Mouse (Mus musculus) limb, embryonic 11.5 days (tissue): ENCODE results near the gene Pdk2. TPM values are rescaled to one million over a fixed set of nuclear protein-coding genes. Genes with fewer than 3 reads are reported as not detected.
A peak's percentile ranks its signal among the peaks of the same experiment; 100 is the strongest.

Experiments
- ATAC-seq: fragments of 200-750 bp; cut with Nextera tagmentation; 2 replicates; pipeline ENCODE4 v1.8.0; 2017; ENCODE audit warnings: low read depth; ENCODE audit not compliant: insufficient number of reproducible peaks, low FRiP score, low TSS enrichment
- DNase-seq: peaks from one replicate; pipeline ENCODE4 v3.0.0-alpha.2; 2015; ENCODE audit warnings: low spot score
- H3K27ac ChIP-seq: fragments of 300-500 bp; sonication (generic); replicated peaks from 2 replicates; pipeline ENCODE4 v1.5.1; 2014; ENCODE audit warnings: low read depth, mild to moderate bottlenecking, low read length
- H3K27me3 ChIP-seq: fragments of 300-500 bp; sonication (generic); 2 replicates; pipeline ENCODE4 v1.6.1; 2014; ENCODE audit warnings: mild to moderate bottlenecking, low read length, mixed read lengths; ENCODE audit not compliant: control insufficient read depth, insufficient read depth
- H3K36me3 ChIP-seq: fragments of 300-500 bp; sonication (generic); 2 replicates; pipeline ENCODE4 v1.6.1; 2014; ENCODE audit warnings: mild to moderate bottlenecking, low read length, moderate library complexity, mixed read lengths; ENCODE audit not compliant: control insufficient read depth, insufficient read depth
- H3K4me1 ChIP-seq: fragments of 300-500 bp; sonication (generic); 2 replicates; pipeline ENCODE4 v1.6.1; 2014; ENCODE audit warnings: low read length, mixed read lengths; ENCODE audit not compliant: control insufficient read depth, insufficient read depth
- H3K4me2 ChIP-seq: fragments of 300-500 bp; sonication (generic); 2 replicates; pipeline ENCODE4 v1.6.1; 2014; ENCODE audit warnings: low read depth, mild to moderate bottlenecking, moderate library complexity; ENCODE audit not compliant: severe bottlenecking
- H3K4me3 ChIP-seq: fragments of 300-500 bp; sonication (generic); 2 replicates; pipeline ENCODE4 v1.5.1; 2014; ENCODE audit warnings: low read depth, low read length
- H3K9ac ChIP-seq: fragments of 300-500 bp; sonication (generic); 2 replicates; pipeline ENCODE4 v1.6.1; 2014; ENCODE audit warnings: mild to moderate bottlenecking, low read length
- H3K9me3 ChIP-seq: fragments of 300-500 bp; sonication (generic); 2 replicates; pipeline ENCODE4 v1.6.1; 2016; ENCODE audit warnings: low read length; ENCODE audit not compliant: control insufficient read depth
- WGBS: fragments of 180-500 bp; shearing (Covaris S2); extraction: QIAGEN DNeasy Blood & Tissue Kit; methylation state at CpG from one replicate; pipeline ENCODE4 v1.1.7; 2014; 5-methylcytosine and 5-hydroxymethylcytosine counted together
- polyA plus RNA-seq: library from polyadenylated mRNA; unstranded; fragments of >200 nt; fragmentation: Nextera tagmentation; extraction: Ambion mirVana; gene quantifications from 2 replicates; pipeline ENCODE4 v1.2.1, GENCODE M21; 2014

The Pdk2 gene
- polyA plus RNA-seq, 1 experiment from 2014 or later: 19.3 TPM

- WGBS: under 1% methylated on average over 20 of the region's 20 CpGs
- no peaks in the 10 kb centered on the region for H3K27me3 ChIP-seq
These were observed 48.7 kb downstream of the Pdk2 start for GRCm38 (mm10) chr11:94992480-94992753.

GRCm38 (mm10) chr11:94991641-94992479, 49.3 kb downstream of the Pdk2 start:
- H3K9ac ChIP-seq: peak overlapping the region; percentile 93
- H3K9me3 ChIP-seq: no peaks in the 10 kb centered on the region
- H3K27me3 ChIP-seq: no peaks in the 10 kb centered on the region
- peak overlapping the region; percentile 96 for H3K4me2 ChIP-seq
- H3K4me1 ChIP-seq: peaks cover 55% of the 10 kb centered on the region
- H3K4me3 ChIP-seq: peak overlapping the region; percentile 95
- H3K36me3 ChIP-seq: peaks cover 10% of the 10 kb centered on the region
- ATAC-seq (no peak), DNase-seq (peak; percentile 60)
- whole genome bisulfite sequencing: under 1% methylated on average over 97 of the region's 99 CpGs
- peak overlapping the region; percentile 89 for H3K27ac ChIP-seq

More at GRCm38 (mm10) chr11:94992480-94992753, 48.7 kb downstream of the Pdk2 start:
- Histone ChIP-seq H3K4me3 (peak overlapping the region; percentile 95), H3K27ac (no peak overlapping the region; the same call in 1 of the 2 replicates), H3K4me1 (peaks cover 55% of the 10 kb centered on the region), H3K4me2 (peak overlapping the region; percentile 96), H3K36me3 (peaks cover 14% of the 10 kb centered on the region), H3K9me3 (no peaks in the 10 kb centered on the region), H3K9ac (peak overlapping the region; percentile 93)
- ATAC-seq (no peak), DNase-seq (peak; percentile 29)

- Histone ChIP-seq H3K27ac (peak within 1 kb of the TSS; percentile 89), H3K4me1 (peaks cover 55% of the 10 kb centered on the region), H3K4me3 (peak within 1 kb of the TSS; percentile 95), H3K27me3 (no peaks in the 10 kb centered on the region), H3K9ac (peak within 1 kb of the TSS; percentile 93), H3K4me2 (peak within 1 kb of the TSS; percentile 96), H3K36me3 (peaks cover 4% of the 10 kb centered on the region; the same call in 1 of the 2 replicates), H3K9me3 (no peaks in the 10 kb centered on the region)
- peak; percentile 97 for DNase-seq
- peak; percentile 80 for ATAC-seq
- WGBS: under 1% methylated on average over 64 of the region's 69 CpGs
These were observed 50.2 kb downstream of the Pdk2 start, which contains the start of gene Ppp1r9b for GRCm38 (mm10) chr11:94990749-94991577. Gene Ppp1r9b (plus strand): TSS chr11:94991035.

GRCm38 (mm10) chr11:94990102-94990748, 50.9 kb downstream of the Pdk2 start:
- Histone ChIP-seq H3K27me3 (no peaks in the 10 kb centered on the region), H3K36me3 (peaks cover 2% of the 10 kb centered on the region; the same call in 1 of the 2 replicates), H3K4me2 (peak overlapping the region; percentile 96), H3K27ac (peak overlapping the region; percentile 89), H3K4me1 (peaks cover 51% of the 10 kb centered on the region), H3K4me3 (peak overlapping the region; percentile 95), H3K9ac (peak overlapping the region; percentile 93), H3K9me3 (no peaks in the 10 kb centered on the region)
- WGBS: 49% methylated on average over 6 of the region's 6 CpGs
- ATAC-seq: no peak
- no peak for DNase-seq

GRCm38 (mm10) chr11:94989562-94990017, 51.6 kb downstream of the Pdk2 start:
- H3K4me1 ChIP-seq: peaks cover 45% of the 10 kb centered on the region
- peak overlapping the region; percentile 71 for H3K27ac ChIP-seq
- DNase-seq (peak; percentile 90), ATAC-seq (peak; percentile 63)
- H3K4me3 ChIP-seq: peak overlapping the region; percentile 42
- no peaks in the 10 kb centered on the region for H3K9me3 ChIP-seq
- H3K36me3 ChIP-seq: no peaks in the 10 kb centered on the region; the same call in 1 of the 2 replicates
- 0% methylated on average over 12 of the region's 12 CpGs for WGBS
- peak overlapping the region; percentile 71 for H3K9ac ChIP-seq
- no peaks in the 10 kb centered on the region for H3K27me3 ChIP-seq
- H3K4me2 ChIP-seq: peak overlapping the region; percentile 96

- Histone ChIP-seq H3K4me3 (peak overlapping the region; percentile 42), H3K27me3 (no peaks in the 10 kb centered on the region), H3K9ac (peak overlapping the region; percentile 71), H3K36me3 (no peaks in the 10 kb centered on the region), H3K4me2 (peak overlapping the region; percentile 96), H3K27ac (peak overlapping the region; percentile 71), H3K9me3 (no peaks in the 10 kb centered on the region), H3K4me1 (peaks cover 38% of the 10 kb centered on the region)
- 19% methylated on average over 10 of the region's 10 CpGs for WGBS
- no peak for DNase-seq
- no peak for ATAC-seq
These were observed 52.2 kb downstream of the Pdk2 start for GRCm38 (mm10) chr11:94988780-94989561.

- H3K9me3 ChIP-seq: no peaks in the 10 kb centered on the region
- H3K4me3 ChIP-seq: no peak overlapping the region
- H3K36me3 ChIP-seq: no peaks in the 10 kb centered on the region
- ATAC-seq: no peak
- DNase-seq: no peak
- H3K9ac ChIP-seq: no peak overlapping the region
- H3K4me1 ChIP-seq: peaks cover 27% of the 10 kb centered on the region
- H3K4me2 ChIP-seq: no peak overlapping the region
- H3K27ac ChIP-seq: no peak overlapping the region
- H3K27me3 ChIP-seq: no peaks in the 10 kb centered on the region
- 71% methylated on average over 8 of the region's 8 CpGs for WGBS
These were observed 53.3 kb downstream of the Pdk2 start for GRCm38 (mm10) chr11:94987851-94988250.
